Mouse (Mus musculus): Measurements from ENCODE around the gene Olfr356.

Olfr356 gene

DNA sequence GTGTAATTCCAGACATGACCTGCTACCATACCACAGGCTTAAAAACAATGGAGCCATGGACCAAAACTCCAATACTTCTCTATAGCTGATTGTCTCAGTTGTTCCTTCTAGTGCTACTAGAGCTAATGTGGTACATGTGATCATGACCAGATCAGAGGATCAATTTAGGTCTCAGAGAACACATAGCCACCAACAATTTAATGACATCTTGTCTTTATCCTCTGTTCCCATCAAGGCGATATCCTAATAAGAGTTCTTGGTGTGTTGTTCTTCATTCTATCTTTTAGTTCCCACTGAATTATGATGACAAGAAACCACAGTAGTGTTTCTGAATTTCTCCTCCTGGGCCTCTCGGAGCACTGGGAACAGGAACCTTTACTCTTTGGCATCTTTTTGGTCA, at the start of gene Olfr356:
Gene Olfr356, plus strand, starts transcription at position 301 of the 400 bp plus-strand sequence.
- 86% methylated on average over 2 of the region's 2 CpGs for WGBS

DNA sequence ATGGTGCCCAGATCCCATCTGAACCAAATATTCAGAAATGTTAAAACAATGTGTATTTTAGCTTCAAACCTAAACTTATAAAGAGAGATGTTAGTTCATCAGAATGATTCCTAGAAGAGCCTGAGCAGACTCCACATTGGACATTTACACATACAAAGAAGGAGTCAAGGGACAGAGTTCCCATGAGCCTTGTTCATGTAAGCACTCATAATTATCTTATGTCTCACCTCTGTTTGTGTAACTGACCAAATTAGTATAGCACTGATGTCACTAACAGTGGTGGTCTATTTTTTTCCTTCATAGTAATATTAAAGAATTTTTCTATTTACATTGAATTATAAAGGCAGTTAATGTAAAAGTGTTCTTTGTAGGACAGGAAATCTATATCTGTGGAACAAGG, 44.1 kb upstream of the Olfr356 start, which contains the start of gene Olfr353:
Gene Olfr353, minus strand, starts transcription at position 101 of the 400 bp plus-strand sequence.

DNA sequence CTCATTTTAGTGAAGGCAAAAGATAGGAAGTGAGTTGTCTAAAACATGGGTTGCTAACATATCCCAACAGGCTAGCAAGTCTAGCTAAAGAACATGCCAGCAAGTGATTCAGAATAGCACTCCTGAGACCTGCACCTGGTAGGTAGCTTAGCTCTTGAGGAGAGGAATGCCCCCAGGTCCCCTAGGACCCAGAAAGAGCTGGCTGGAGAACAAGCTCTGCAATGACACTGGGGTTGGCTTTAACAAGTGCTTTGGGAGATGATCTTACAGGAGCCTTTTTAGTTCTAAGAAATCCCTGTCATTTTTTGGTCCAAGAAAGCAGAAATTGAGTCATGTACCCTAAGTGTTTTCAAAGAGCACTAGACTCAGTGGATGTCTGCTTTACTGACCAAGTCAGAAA, 31.5 kb upstream of the Olfr356 start, which contains the start of gene Olfr354:
Gene Olfr354, plus strand, starts transcription at position 301 of the 400 bp plus-strand sequence.

DNA sequence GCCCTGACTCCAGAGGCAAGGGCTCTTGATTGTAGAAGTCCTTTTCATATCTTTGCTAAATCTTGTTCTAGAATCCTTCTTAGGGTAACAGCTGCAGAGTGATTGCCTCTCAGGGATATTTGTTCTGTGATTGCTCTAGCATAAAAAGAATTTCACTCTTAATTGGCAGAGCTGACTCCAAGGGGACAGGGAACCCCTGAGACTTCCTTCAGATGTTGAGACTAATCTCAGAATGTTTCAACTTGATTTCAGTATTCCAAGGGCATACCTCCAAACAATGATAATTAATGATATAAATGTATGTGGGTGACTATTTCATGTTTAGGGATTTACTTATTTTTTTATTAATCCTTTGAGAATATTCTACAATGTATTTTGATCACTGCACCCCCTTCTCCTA, 8.1 kb upstream of the Olfr356 start, which contains the start of gene Olfr355:
Gene Olfr355, minus strand, starts transcription at position 101 of the 400 bp plus-strand sequence.

